Mouse (Mus musculus) c-Kit-positive CD71-negative TER-119-negative erythroid progenitor cells, embryonic 14.5 days (primary cell): Measurements from ENCODE around the gene Gas2l1.
"Not testable (repeated sequence)": the region's sequence is repeated elsewhere in the genome, so short reads cannot be mapped to it uniquely, and the experiment has no call there.

Experiments
- DNase-seq: peaks from one replicate; pipeline ENCODE4 v3.0.0-alpha.2; 2013; ENCODE audit warnings: low read depth

The Gas2l1 gene

DNA sequence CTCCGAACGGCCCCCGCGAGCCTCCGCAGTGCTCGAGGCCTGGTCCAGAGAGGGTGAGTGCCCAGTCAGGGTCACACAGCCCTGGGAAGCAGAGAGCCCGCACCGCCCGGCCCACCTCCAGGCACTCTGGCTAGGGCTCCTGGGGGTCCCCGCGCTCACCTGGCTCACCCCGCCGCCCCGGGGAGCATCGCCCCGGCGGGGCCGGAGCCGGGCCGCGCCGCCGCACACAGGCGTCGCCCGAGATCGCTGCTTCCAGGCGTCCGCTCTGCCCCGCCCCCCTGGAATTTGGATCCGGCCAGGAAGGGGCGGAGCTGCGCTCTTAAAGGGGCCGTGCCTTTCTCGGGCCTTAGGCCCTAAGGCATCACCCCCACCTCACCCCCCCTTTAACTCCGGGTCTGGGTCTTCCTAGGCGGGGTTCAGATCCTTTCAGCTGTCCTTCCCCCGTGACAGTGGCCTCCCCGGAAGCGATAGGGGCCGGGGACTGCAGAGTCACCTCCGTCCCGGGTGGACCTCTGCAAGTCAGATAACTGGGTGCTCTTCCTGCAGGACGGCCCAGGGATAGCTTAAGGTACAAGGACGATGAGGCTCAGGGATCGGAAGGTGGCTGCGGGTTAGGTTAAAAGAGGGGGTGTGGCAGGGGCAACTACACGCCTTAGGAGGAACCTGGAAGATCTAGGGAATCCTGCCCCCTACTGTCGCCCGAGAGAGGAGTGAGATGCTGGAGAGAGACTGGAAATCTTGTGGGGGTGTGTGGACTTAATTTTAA, at the start of gene Gas2l1:
Gas2l1 (minus strand) TSS at position 272 of the 766 bp plus-strand sequence.
- DNase-seq, result peak; percentile 76

DNA sequence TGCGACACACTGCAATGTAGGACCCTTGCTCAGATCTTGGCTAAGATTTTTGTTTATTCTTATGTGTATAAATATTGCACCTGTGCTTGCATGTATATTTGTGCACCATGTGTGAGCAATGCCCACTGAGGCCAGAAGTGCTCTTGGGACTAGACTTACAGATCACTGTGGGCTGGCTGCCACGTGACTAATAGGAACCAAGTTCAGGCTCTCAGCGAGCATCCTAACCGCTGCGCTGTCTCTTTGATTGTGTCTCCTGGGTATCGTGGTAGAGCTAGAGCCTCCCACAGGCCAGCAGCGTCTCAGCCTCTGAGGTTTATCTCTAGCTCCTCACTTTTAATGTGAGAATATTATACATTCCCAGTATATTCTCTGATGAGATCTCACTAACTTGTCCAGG, 48.5 kb upstream of the Gas2l1 start:
- DNase-seq, result no peak

- no peak for DNase-seq
Observed at GRCm38 (mm10) chr11:5109441-5109840, 44.3 kb upstream of the Gas2l1 start.

GRCm38 (mm10) chr11:5103986-5104509, 38.9 kb upstream of the Gas2l1 start:
- no peak for DNase-seq

- DNase-seq, result no peak
Observed at GRCm38 (mm10) chr11:5102384-5102783, 37.3 kb upstream of the Gas2l1 start.

DNA sequence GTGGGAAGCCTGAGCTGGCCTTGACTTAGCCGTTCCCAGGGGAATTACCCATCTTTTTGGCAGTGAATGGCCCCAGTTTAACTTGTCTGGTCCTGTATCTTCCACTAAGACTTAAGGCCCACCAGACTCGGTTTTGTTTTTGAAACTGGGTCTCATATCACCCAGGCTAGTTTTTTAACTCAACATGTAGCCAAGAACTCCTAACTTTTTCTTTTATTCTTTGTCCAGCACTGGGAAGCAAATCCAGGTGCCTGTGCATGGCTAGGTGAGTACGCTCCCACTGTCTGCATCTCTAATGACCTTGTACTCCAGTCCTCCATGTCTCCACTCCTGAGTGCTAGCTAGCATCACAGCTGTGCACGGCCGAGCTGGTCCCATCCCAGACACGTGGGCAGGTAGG, 36.5 kb upstream of the Gas2l1 start:
- DNase-seq, result no peak

GRCm38 (mm10) chr11:5100801-5101200, 35.7 kb upstream of the Gas2l1 start:
- DNase-seq, result no peak

DNA sequence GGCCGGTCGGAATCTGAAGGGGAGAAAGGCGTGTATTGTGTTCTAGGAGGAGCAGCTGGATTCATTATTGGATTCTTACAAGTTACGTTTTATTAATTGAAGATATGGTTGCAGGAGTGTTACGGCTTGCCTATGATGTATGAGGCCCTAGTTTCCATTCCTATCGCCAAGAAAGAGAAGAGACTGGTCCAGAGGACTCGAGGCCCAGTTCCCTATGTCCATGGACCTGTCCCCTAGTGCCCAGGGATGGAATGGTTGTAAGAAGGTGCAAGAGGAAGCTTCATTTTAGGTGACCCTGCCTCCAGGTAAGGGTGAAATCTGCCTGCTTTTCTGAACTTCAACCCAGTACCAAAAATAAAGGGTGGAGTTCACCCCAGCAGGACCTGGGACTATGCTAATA, 35.2 kb upstream of the Gas2l1 start:
- DNase-seq, result no peak

DNA sequence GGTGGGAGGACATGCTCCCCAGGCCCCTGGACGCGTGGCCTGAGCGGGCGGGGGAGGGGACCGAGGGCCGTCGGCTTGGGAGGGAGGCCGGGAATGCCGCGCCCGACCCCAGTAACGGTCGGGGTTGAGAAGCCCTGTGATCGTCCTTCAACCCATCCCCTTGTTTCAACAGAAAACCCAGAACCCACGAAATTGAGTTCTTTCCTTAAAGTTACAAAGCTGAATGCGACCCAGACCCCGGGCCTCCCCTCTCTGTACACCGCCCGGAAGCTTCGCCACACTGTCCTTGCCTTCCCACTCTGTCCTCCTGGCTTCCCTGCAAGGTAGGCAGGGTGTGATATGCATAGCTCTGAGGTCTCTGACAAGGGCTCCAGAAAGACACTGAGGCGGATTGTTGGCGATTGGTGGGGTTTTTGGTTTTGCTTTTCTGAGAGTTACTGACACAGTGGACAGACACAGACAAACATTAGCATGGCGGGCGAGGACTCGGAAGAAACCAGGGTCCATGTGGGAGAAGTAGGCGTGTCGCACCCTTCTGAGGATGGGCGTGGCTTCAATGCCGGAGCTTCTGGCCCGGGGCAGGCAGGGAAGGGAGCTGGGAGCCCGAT, 34.6 kb upstream of the Gas2l1 start:
- peak; percentile 82 for DNase-seq

DNA sequence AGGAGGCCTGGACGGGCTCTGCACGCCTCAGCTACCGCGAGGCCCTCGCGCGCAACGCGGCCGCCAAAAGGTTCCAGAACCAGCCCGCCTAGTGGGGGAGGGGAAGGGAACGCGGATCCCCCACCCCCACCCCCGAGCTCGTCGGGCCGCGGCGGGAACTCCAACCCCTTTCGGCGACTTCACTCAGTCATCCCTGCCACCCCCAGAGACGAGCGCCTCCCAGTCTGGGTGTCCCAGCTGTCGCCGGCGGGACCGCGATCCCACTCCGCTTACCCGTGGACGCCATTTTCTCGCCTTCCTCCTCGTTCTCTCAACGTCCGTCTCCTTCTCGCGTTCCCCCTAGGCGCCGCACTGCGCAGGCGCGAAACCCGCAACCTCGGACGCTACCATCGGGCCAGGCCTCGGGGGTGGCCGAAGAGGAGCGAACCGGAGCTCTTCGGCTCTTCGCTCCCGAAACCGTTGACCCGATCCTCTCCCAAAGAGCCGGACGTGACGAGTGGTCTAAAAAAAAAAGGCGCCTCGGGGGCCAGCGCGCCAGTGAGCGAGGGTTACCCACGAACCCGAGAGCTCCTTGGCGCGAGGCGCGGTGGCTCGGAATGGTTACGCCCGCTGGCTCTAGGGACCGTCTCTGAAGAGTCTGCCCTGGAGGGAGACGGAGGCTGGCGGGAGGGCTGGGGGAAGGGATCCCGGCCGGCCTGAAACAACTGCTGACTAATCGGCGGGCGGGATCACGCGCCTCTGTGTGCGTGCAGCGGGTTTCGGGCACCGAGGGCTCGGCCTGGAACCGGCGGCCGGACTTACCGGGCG, 33.8 kb upstream of the Gas2l1 start, which contains the start of the genes Rhbdd3 and Ewsr1:
Rhbdd3 (plus strand) TSS at position 191 of the 807 bp plus-strand sequence.
Ewsr1 (minus strand) TSS at position 531 of the 807 bp plus-strand sequence.
- peak; percentile 93 for DNase-seq

DNA sequence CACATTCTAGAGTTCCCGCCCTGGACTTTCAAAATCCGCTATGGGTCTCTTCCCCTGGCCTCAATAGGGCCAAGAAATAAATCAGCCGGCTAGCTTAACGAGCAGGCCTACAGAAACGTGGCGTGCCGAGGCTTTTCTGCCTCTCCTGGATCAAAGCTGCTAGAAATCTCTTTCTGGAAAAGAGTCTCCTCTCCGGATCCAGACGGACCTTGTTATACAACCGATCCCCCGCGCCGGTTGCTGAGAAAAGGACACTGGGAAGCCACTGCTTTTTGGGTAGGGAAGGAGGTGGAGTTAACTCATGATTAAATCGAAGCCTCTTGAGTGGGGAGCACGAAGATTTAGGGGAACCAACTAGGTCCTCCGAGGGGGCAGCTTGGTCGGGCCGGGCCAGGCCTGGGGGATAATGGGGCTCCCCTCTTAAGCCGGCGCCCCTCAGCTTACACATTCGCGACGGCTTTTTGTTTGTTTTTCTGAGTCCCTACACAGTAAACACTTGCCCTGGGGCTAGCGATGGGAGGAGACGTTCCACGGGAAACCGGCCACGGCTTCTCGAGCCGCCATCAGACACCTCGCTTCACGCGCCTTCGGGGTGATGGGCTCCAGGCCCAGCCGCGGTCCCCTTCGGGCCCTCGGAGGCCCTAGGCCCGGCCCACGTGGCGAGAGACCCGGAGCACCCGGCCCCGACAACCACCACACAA, 33.1 kb upstream of the Gas2l1 start:
- no peak for DNase-seq

GRCm38 (mm10) chr11:5096480-5097020, 31.4 kb upstream of the Gas2l1 start:
- no peak for DNase-seq

GRCm38 (mm10) chr11:5095877-5096276, 30.8 kb upstream of the Gas2l1 start:
- no peak for DNase-seq

DNA sequence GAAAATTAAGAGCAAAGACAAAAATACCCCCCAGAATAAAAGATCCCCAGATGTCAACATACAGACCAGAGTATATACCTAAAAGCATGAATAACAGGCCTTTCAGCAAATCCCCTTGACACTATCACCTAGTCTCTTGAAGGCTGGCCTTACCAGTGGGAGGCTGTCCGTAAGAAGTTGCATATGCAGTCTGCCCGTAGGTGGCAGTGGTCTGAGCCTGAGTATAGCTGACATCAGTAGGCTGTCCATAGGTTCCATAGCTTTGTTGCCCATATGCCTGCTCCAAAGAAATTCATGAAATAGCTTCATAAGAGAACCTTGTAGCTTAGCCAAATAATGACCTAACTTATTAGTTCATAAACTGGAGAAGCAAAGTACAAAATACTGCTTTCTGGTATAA, 26.6 kb upstream of the Gas2l1 start:
- no peak for DNase-seq

GRCm38 (mm10) chr11:5089147-5089546, 24.0 kb upstream of the Gas2l1 start:
- no peak for DNase-seq

- not testable (repeated sequence) for DNase-seq
Observed at GRCm38 (mm10) chr11:5076843-5077242, 11.7 kb upstream of the Gas2l1 start.

GRCm38 (mm10) chr11:5075760-5076159, 10.6 kb upstream of the Gas2l1 start:
- DNase-seq, result no peak

GRCm38 (mm10) chr11:5074882-5075281, 9.8 kb upstream of the Gas2l1 start:
- DNase-seq, result no peak

DNA sequence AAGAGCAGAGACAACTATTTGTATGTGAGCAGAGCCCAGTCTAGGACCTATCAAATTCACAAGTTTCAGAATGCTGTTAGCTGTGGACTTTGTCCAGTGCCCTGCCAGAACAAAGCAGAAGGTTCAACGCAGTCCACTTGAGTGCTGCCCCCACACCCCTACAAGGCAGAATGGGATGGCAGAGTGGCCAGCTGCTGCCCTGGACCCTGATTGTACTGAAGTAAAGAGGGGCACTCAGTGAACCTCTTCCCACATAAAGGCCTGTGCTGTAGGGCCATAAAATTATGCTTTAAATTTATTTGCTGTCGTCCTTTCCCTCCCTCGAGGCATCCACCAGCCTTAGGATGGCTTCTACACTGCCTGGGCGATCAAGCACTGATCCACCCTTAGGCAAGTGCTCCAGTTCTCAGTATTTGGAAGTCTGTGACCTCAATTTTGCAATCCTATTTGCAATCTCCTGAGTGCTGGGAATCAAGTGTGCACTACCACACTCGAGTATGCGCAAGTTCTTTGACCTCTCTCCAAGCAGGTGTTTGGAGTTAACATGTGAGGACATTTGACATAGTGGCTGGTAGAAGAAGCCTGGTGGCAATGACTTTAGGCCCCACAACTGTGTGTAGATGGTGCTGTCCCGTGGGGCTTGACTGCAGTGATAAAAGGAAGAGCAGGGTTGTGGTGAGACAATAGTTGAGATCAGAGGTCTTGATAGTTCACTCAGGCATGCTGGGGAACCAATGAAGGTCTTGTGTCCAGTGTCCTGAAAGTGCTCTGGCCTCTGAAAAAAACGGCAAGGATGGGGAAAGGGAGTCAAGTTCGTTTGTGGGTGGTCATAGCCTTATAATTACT, 3.2 kb upstream of the Gas2l1 start:
- no peak for DNase-seq

DNA sequence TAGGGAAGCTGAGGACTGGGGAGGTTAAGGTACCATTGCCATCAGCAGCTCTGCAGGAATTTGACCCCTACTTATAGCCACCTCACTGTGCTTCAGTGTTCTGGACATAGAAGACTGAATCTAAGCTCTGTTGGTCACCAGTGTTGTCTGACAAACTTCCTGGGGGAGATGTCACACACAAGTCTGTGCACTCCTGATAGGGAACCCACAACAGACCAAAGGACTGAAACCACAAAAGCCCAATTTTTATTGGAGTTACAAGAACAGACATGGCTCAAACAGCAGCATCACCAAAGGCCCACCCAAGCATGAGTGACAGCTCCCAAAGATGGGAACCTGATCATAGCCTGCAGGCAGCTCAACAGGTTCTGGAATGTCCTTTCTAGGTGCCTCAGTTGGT, 1.9 kb upstream of the Gas2l1 start:
- no peak for DNase-seq
